Mouse (Mus musculus): ENCODE results near the gene Nptx1.

Gene Nptx1

GRCm38 (mm10) chr11:119550546-119551335 lies 3.2 kb upstream of the Nptx1 start:
- 44% methylated on average over 10 of the region's 10 CpGs for WGBS

- 3% methylated on average over 43 of the region's 43 CpGs for WGBS
Observed at GRCm38 (mm10) chr11:119549371-119549811, 1.8 kb upstream of the Nptx1 start.

DNA sequence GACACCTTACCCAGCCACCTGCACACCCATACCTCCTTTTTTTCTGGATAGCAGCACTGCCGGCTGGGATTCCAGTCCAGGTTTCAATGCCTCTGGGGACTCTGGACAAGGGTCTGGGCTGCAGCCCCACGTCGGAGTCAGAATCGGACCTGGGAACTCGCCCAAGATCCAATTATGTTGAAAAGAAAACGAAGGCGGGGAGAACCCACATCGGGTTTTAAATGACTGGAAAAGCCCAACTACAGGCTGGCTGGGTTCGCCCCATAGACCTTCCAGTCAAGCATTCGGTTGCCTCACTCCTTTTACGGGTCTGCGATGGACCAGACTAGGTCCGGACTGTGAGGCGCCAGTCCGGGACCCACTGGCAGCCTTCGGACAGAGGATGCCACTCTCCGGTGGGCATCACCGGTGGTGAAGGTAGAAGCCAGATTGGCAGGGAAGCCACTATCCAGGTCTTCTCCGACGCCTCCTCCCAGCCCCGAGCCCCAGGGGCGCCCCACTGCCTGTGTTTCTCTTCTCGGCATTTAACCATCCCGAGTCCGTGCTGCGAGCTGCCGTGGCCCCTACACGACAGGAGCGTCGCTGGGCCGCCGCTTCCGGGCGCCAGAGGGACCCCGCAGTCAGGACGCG lies 1.3 kb upstream of the Nptx1 start:
- 1% methylated on average over 37 of the region's 37 CpGs for WGBS

- WGBS: 2% methylated on average over 39 of the region's 39 CpGs
Observed at GRCm38 (mm10) chr11:119547951-119548591, 518 bp upstream of the Nptx1 start.

DNA sequence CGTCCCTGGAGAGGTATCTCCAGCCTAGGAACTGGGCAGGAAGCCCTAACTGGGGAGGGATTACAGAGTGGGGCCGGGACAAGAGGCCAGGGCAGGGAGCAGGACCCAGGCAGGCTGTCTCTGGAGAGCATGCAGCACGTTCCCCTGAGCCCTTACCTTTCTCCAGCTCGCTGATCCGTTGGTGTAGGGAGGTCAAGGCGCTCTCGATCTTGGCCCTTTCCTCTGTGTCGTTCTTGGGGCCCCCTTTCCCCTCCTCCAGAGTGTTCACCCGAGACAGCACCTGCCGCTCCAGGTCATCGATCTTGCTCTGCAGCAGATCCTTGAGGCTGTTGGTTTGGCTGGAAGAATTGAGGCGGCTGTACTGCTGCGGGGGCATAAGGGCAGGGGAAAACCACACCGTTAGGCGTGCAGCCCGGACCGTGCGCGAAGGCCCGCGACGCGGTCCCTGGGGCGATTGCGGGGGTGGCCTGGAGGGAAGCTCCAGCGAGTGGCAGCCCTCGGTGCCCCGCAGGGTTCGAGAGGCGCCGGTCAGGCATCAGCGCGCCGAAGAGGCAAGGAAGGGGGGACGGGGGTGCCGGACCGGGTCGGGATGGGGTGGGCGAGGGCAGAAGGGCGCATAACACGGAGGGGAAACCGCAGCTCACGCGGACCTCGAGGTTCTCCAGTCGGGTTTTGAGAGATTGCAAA lies 914 bp downstream of the Nptx1 start:
- 3% methylated on average over 46 of the region's 46 CpGs for WGBS

GRCm38 (mm10) chr11:119545741-119546495 lies 1.6 kb downstream of the Nptx1 start:
- 18% methylated on average over 10 of the region's 10 CpGs for WGBS

- WGBS: 41% methylated on average over 3 of the region's 3 CpGs
Observed at GRCm38 (mm10) chr11:119545281-119545680, 2.3 kb downstream of the Nptx1 start.

- 67% methylated on average over 15 of the region's 15 CpGs for WGBS
Observed at GRCm38 (mm10) chr11:119544518-119545105, 2.9 kb downstream of the Nptx1 start.

DNA sequence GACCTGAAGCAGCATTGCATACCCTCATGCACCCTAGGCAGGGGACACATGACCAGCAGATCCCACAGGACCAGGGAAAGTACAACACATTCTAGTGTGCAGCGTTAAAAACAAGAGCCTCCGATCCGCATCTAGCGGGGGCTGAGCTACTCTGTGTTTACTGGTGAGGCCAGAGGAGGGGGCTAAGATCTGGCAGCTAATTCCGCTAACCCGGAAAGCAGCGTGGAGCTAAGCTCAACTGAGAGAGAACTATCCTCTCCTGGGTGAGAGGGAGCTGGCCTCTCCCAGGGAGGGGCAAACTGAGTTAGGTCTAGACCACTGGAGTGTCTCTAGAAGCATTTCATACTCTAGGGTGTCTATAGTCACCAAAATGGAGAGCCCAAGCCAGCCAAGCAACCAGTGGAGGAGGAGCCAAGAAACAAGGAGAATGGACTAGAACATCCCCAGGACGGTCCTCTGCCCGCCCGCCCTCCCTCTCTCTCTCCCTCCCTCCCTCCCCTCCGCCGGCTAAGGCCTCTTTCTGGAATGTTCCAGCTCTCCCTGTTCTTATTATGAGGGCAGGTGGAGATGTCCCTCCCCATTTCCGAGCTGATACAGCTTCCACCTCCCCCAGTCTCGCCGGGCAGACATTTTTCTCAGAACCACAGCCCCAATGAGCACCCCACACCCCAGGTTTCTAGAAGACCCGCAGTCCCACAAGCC lies 3.6 kb downstream of the Nptx1 start:
- WGBS: 55% methylated on average over 16 of the region's 16 CpGs

DNA sequence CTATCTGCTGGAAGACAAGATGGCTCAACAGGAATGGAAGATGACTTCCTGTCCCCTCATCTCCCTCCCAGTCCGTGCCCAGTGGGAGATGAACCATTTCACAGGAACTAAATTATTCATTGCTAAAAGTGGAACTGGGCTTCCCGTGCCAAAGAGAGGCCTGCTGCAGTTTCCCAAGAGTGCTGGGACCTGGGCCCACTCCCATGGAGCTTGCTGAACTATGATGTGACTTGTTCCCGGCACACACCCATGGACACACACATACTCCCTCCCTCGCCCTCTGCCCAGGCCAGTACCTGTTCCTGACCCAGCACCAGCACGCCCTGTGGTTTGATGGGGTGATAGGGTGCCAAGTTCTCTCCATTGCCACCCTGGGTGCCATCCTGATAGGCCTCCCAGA lies 4.7 kb downstream of the Nptx1 start:
- WGBS: 53% methylated on average over 5 of the region's 5 CpGs

DNA sequence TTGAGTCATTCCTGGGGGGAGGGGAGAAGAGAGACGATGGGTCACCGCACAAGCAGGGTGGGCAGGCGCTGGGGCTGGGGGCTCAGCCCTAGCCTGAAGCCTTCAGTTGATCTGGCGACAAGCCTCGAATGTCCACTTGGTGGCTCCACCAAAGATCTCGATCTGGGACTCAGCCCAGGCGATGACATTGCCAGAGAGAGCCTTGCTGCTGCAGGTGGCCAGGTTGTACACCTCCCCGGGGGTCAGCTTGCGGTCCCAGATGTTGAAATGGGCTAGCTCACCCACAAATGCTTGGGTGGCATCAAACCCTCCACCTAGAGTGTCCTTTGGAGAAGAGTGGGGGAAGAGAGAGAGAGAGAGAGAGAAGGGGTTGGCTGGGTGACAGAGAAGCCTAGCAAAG lies 5.2 kb downstream of the Nptx1 start:
- 66% methylated on average over 9 of the region's 9 CpGs for WGBS

DNA sequence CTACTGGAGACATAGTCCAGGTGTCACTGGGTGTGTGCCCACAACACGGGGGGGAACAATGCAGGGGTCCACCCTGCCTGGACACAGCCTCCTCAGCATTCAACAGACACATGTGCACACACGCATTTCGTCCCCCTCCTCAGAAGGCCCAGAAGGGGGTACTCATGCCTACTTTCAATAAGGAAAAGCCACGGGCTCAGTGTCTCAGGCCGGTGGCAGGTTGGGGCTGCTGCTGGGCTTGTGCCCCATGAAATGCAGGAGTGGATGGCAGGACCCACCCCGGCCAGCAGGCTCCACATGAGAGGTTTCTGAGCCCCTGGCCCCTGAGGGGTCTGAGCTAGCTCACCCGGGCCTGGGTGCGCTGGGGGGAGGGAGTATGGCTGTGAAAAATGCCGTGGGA lies 6.5 kb downstream of the Nptx1 start:
- WGBS: 77% methylated on average over 9 of the region's 9 CpGs

DNA sequence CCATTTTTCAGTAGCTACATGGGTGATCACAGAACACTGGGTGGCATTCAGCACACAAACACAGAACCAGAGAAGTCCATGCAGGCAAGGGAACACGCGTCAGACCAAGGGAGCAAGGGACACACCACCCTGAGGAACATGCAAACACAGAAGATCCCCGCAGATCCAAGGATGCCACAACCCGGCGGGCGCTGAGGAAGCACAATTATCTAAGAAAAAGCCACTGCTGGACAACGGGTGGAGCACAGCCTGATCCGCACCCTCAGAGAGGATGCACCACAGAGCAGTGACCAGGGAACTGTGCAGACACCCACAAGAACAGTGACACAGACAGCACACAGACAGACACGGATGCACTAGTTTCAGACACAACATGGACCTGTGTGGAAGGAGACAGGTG lies 7.0 kb downstream of the Nptx1 start:
- 68% methylated on average over 9 of the region's 9 CpGs for WGBS

GRCm38 (mm10) chr11:119539944-119540343 lies 7.6 kb downstream of the Nptx1 start:
- WGBS: 34% methylated on average over 14 of the region's 14 CpGs

DNA sequence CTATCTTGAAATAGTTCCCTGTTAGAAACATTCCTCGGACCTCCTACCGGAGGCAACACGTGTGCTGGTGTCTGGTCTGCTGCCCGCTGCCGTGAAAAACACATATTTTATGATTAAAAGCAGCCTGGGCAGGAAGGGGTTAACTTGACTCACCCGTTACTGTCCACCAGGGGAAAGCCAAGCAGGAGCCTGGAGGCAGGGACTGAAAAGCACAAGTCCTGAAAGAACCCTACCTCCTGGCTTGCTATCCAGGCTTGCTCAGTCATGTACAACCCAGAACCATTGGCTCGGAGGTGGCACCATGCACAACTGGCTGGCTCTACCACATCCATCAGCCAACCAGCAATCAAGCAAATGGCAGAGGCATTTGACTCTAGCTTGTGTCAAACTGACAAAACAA lies 13.8 kb downstream of the Nptx1 start:
- WGBS: 68% methylated on average over 7 of the region's 7 CpGs

- WGBS: 30% methylated on average over 8 of the region's 8 CpGs
Observed at GRCm38 (mm10) chr11:119532460-119532859, 15.1 kb downstream of the Nptx1 start.

DNA sequence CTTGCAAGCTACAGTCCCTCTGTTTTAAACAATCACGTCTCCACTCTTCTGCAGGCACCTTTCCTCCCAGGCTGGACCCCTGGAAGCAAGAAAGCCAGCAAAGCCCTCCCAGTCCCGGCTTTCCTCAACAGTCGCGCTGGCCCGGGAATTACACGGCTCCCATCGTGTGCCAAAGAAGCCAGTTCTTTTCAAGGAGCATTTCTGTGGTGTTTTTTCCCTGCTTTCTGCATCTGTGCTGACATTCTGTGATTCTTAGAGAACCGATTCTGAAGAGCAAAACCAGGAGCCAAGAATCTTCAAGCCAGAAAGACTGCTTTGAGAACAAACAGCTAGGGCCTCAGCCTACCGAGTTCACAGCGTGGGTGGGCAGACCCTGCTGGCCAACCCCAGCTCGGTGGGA lies 18.6 kb downstream of the Nptx1 start:
- WGBS: 24% methylated on average over 11 of the region's 11 CpGs

GRCm38 (mm10) chr11:119526068-119526966 lies 21.2 kb downstream of the Nptx1 start:
- 69% methylated on average over 14 of the region's 14 CpGs for WGBS

DNA sequence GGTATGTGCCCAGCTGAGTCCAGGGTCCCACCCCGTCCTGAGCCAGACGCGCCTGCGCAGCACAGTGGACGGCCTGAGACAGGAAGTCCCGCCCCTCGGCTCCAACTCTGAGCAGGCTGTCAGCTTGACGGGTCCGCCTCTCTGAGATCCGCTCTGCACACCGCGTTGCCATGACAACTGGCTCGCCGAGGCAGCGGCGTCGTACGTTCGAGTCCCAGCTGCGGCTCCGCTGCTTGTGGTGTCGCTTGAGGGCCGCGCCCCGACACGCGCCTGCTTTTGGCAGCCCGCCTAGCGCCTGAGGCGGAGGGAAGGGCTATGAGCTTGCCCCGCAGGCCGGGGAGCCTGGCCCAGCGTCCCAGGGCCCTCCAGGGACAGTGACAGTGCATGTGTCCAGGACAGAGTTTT lies 23.0 kb downstream of the Nptx1 start:
- 2% methylated on average over 33 of the region's 33 CpGs for WGBS
